Mouse (Mus musculus) erythroblast, adult 5-6 weeks (primary cell): ENCODE results near the gene Il16. TPM values are rescaled to one million over a fixed set of nuclear protein-coding genes. Genes with fewer than 3 reads are reported as not detected.

ENCODE experiments used
- ATAC-seq: replicated peaks from 2 replicates; pipeline ENCODE4 v1.8.0; 2016; ENCODE audit warnings: moderate number of reproducible peaks, mild to moderate bottlenecking, moderate TSS enrichment, inconsistent platforms; ENCODE audit not compliant: poor library complexity, low FRiP score, severe bottlenecking
- total RNA-seq, 2 experiments: library from RNA; stranded (forward) in 1 of 2; stranded (reverse) in 1 of 2; fragments of 150-400 nt in 1 of 2; fragments of 200-764, 138-1000 nt in 1 of 2; gene quantifications; 2 replicates each; pipeline versions ENCODE4 v1.2.3 to v1.2.4; 2015 to 2017; ENCODE audit warnings: low replicate concordance in 2 of 2

Il16 gene
- total RNA-seq, 2 experiments from 2014 or later: 11.1 to 27.3 TPM

DNA sequence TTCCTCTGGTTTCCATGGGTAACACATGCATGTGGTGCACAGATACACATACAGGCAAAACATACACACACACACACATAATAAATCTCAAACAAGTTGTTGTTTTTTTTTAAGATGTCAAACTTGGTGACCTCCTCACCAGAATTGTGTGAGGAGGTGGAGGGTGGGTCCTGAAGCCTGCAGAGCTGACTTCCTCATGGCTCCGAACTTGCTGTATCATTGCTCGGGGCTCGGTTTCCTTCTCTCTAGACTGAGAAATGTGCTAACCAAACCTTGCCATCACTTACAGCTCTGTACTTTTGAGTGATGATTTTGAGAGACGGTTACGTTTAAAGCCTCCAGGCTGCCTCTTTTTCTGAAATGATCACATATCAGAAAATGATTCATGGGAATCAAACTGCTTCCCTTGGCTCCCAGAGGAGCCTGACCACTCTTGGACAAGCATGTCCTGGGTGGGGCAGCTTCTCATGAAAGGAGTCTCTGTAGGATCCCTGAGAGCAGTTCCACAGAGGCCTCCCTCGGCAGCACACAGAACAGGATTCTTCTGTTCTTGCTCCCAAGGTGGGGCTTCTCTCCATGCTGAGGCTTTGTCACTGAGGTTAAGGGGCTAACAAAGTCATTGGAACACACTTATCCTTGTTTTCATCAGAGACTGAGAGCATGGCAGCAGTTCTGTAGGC, 46.3 kb downstream of the Il16 start:
- ATAC-seq: no peak

- ATAC-seq: 0 out of 2 replicates have a peak, but pooled peaks have one; percentile 64
Observed at GRCm38 (mm10) chr7:83695449-83696212, 49.9 kb downstream of the Il16 start.

GRCm38 (mm10) chr7:83682640-83683274, 62.8 kb downstream of the Il16 start:
- no peak for ATAC-seq

DNA sequence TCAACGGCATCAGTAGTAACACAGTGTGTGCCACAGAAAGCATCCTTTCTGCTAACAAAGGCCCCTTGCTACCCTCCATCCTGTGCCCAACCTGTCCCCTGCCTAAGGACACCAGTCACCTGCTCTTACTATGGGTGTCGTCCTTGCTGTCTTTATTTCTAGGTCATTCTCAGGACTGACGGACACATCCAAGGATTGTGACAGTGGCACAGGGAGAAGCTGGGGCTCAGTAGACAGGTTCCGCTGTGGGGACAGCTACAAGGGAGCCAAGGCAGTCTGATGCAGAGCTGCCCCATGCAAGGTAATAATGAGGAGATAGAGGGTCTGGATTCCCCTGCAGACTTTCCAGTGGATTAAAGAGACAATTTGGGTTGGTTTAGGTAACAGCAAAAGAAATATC, 67.0 kb downstream of the Il16 start:
- no peak for ATAC-seq

DNA sequence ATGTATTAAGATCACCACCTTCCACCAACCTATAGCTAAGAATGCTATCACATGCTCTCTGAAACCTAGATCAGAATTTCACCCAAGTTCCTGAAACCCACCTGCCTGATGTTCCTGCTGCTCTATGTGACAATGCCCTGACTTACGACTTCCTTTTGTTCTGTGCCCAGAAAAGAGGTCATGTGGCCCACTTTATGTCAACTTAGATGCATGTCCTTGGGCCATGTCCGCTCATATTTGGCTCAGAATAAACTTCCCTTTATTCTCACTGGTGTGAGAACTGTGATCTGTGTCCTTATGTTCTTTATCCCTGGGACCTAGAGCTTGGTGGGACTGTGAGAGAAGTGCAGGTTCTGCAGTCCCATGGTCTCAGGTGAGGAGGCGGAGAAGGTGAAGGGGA, 68.2 kb downstream of the Il16 start:
- no peak for ATAC-seq

DNA sequence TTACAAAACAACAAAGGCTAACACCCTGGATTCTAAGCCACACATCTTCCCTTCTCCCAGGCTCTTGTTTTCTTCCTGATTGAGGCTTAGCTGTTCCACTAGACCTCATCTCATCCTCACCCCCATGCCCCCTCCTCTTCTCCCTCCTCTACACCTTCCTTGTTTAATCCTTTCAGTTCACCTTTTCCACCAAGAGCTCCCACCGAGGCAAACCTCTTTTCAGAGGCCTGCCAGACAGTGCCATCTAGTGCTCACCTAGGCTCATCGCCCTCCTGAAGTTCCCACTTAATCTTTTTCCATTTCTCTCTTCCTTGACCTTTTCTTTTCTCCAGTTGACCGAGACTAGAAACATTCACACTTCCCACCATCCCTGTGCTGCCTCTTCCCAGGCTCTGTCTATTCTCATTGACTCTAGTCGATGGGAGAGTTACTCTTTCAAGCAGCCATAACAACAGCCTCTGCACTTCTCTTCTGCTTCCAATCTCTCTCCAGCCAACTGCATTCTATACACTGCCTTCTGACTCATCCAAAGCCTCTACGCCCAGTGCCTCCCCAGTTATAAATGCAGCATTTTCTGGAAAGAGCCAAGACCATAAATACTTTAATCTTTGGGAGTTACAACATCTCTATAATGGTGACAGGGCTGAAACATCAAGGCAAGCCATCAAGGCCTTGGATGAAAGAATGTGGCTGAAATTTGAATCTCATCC, 69.8 kb downstream of the Il16 start:
- no peak for ATAC-seq

- ATAC-seq: no peak
Observed at GRCm38 (mm10) chr7:83671573-83671972, 74.0 kb downstream of the Il16 start.

DNA sequence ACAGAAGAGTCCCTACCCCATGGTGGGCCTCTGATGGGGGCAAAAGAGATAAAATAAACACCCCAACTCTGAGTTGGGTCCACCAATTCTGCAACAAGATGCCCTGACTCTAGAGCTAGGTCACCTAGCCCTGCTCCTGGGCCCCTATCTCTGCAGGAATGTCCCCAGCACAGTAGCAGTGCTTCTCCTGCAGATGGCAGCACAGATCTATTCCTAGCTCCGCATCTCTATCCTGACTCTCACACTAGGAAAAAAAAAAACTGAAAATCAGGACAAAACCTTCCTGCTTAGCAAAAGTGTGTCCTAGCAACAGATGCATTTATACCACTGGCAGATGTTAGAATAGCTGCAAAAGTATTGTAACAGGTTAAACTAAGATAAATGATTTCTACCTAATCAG, 76.8 kb downstream of the Il16 start:
- no peak for ATAC-seq

- ATAC-seq: no peak
Observed at GRCm38 (mm10) chr7:83667936-83668645, 77.4 kb downstream of the Il16 start.

GRCm38 (mm10) chr7:83666087-83666595, 79.4 kb downstream of the Il16 start:
- no peak for ATAC-seq

- ATAC-seq: no peak
Observed at GRCm38 (mm10) chr7:83662711-83663375, 82.7 kb downstream of the Il16 start.

GRCm38 (mm10) chr7:83661763-83662162, 83.8 kb downstream of the Il16 start:
- no peak for ATAC-seq

DNA sequence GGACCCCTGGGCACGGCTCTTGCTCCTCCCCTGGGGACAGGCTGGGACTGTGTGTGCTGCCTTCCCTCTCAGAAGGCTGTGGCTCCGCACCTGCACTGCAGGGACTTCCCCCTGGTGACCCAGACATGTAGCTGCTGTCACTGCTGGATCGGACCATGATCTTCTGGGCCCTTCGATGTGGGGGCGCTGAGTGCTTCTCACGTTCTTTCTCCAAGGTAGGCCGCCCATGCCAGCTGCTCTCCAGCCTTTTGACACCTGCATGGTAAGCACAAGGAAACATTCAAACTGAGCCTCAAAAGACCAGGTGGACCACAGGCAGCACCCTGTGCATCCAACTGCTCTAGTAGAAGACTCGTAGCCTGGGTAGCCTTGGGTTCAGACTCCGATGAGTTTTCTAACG, 84.5 kb downstream of the Il16 start:
- no peak for ATAC-seq

DNA sequence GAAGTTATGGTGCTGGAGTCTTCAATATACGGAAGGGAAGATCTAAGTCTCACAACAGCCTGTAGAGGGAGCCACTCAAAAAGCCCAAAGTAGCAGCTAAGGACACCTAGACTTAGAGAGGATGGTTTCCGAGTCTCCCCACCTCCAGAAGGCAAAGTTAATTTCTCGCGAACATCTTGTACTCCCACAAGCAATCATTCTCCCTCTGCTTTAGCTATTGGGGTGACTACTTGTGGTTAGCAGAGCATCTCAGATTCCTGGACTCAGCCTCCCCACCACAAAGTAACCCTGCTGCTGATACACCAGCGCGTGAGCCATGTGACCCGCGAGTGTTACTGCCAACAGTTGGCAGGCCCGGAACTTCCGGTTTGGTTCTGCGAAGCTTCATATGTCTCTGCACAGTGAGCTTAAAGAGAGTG, 85.2 kb downstream of the Il16 start:
- no peak for ATAC-seq

DNA sequence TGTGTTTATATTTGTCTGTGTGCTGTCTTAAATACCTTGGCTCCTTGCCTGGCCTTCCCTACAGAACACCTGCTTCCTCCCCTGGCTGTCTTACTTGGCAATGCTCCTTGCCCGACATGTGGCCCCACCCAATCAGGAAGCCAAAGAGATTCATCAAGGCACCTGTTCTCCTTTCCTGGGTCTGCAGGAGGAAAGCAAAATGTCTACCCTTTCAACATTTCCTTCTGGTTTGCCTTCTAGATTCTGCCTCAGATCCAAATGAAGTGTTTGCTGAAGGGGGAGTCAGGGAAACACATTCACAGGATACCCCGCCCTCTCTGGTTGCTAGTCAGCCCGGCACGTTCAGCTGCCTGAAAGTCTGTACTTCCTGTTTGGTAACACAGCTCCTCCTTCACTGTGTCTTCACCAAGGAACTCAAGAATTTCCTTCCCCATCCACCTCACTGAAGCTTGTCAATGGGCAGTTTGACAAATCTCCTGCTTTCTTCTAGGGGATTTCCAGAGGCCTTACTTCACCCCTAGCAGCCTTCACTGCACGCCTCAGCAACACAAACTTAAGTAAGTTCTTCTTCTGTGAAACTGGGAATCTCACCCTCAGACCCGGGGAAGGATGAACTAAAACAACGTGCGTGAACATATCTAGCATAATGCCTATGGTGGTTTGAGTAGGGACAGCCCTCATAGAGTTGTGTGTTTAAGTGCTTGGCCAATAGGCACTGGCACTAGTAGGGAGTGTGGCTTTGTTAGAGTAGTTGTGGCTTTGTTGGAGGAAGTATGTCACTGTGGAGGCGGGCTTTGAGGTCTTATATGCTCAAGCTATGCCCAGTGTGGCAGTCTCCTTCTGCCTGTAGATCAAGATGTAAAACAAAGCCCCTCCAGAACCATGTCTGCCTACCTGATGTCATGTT, 86.1 kb downstream of the Il16 start:
- no peak for ATAC-seq

DNA sequence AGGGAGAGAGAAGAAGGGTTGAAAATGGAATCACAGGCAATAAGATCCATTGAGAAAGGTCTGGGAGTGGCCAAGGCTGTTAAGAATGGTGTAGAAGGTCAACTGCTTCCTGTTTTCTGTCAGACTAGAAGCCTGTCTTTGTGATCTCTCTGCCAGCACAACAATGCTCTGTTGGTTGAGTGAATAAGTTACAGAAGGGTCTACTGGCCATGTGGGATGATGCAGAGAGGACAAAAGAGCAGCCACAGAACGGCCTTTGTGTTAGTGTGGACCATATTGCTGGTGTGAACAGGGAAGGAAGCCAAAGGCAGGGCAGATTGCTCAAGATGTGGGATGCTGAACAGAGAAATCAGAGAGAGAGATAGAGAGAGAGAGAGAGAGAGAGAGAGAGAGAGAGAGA, 86.8 kb downstream of the Il16 start:
- ATAC-seq: no peak

DNA sequence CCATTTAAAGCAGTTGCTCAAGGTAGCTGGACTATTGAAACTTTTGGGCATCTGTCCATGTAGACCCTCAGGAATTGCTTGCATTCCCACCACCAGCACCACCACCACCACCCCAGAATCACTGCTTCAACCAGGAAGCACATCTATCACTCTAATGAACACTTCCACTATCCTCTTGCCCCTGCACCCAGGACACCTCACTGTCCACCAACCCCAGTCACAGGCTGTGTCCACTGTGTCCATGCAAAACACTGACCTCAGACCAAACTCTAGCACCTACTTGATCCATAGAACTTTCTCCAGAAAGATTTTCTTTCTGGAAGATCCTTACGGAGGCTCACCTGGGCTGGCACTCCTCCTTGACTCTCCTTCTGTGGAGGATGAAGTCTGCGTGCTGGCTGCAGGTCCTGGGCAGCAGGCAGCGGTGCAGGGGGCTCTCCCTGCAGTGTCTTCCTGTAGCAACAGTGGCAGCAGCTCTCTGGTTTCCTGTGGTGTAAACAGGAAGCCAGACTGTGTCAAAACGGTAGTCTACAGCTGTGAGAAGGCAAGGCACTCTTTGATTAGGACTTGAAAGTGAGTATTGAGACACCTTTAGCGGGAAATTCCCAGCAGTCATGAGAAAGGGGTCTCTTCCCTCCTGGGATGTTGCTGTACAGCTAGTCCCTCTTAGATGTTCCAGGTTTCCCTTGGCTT, 90.4 kb downstream of the Il16 start:
- ATAC-seq: no peak
